Mouse (Mus musculus) induced T-regulatory cell, adult 2 months (primary cell): Measurements from ENCODE around the gene Setd7.
A peak's percentile ranks its signal among the peaks of the same experiment; 100 is the strongest.

Experiments
- DNase-seq: peaks from one replicate; pipeline ENCODE4 v3.0.0-alpha.2; 2012; ENCODE audit warnings: low read depth

The Setd7 gene

GRCm38 (mm10) chr3:51475706-51476105, 85.0 kb downstream of the Setd7 start:
- DNase-seq, result peak; percentile 40

- DNase-seq, result no peak
These were observed 92.1 kb downstream of the Setd7 start for GRCm38 (mm10) chr3:51468530-51468929.
